Mouse (Mus musculus): ENCODE results near the gene Rtf1.
"Not testable (repeated sequence)": the region's sequence is repeated elsewhere in the genome, so short reads cannot be mapped to it uniquely, and the experiment has no call there.

Rtf1 gene

GRCm38 (mm10) chr2:119674525-119675214, at the start of gene Rtf1:
TSS of gene Rtf1 (plus strand) at chr2:119675068.
- peak; percentile 98 to 99 for DNase-seq (ENCODE audit: low spot score in 2 of 2)

GRCm38 (mm10) chr2:119636781-119637180, 38.1 kb upstream of the Rtf1 start:
- no peak for DNase-seq (ENCODE audit: low spot score in 2 of 2)

- no peak for DNase-seq (ENCODE audit: low spot score in 2 of 2)
These were observed 33.5 kb upstream of the Rtf1 start for GRCm38 (mm10) chr2:119641214-119641912.

- DNase-seq (ENCODE audit: low spot score in 2 of 2), result no peak
These were observed 30.6 kb upstream of the Rtf1 start for GRCm38 (mm10) chr2:119644254-119644653.

GRCm38 (mm10) chr2:119662220-119663182, 12.4 kb upstream of the Rtf1 start, which contains the start of gene Ndufaf1:
TSS of gene Ndufaf1 (minus strand) at chr2:119662827.
- peak; percentile 47 to 77 for DNase-seq (ENCODE audit: low spot score in 2 of 2)

GRCm38 (mm10) chr2:119665744-119666143, 9.1 kb upstream of the Rtf1 start:
- DNase-seq (ENCODE audit: low spot score in 2 of 2), result not testable (repeated sequence)

GRCm38 (mm10) chr2:119669010-119669409, 5.9 kb upstream of the Rtf1 start:
- no peak for DNase-seq (ENCODE audit: low spot score in 2 of 2)

- DNase-seq (ENCODE audit: low spot score in 2 of 2), result no peak
These were observed 432 bp downstream of the Rtf1 start for GRCm38 (mm10) chr2:119675215-119675784.

GRCm38 (mm10) chr2:119675831-119676230, 963 bp downstream of the Rtf1 start:
- no peak for DNase-seq (ENCODE audit: low spot score in 2 of 2)

GRCm38 (mm10) chr2:119683706-119684105, 8.8 kb downstream of the Rtf1 start:
- no peak for DNase-seq (ENCODE audit: low spot score in 2 of 2)

GRCm38 (mm10) chr2:119692003-119692701, 17.3 kb downstream of the Rtf1 start:
- no peak for DNase-seq (ENCODE audit: low spot score in 2 of 2)

GRCm38 (mm10) chr2:119694826-119695225, 20.0 kb downstream of the Rtf1 start:
- DNase-seq (ENCODE audit: low spot score in 2 of 2), result no peak

GRCm38 (mm10) chr2:119696111-119696510, 21.2 kb downstream of the Rtf1 start:
- DNase-seq (ENCODE audit: low spot score in 2 of 2), result no peak

GRCm38 (mm10) chr2:119698472-119698871, 23.6 kb downstream of the Rtf1 start:
- no peak for DNase-seq (ENCODE audit: low spot score in 2 of 2)

- no peak for DNase-seq (ENCODE audit: low spot score in 2 of 2)
These were observed 25.1 kb downstream of the Rtf1 start for GRCm38 (mm10) chr2:119699962-119700361.

- DNase-seq (ENCODE audit: low spot score in 2 of 2), result no peak
These were observed 28.3 kb downstream of the Rtf1 start for GRCm38 (mm10) chr2:119703171-119703570.

GRCm38 (mm10) chr2:119707676-119708075, 32.8 kb downstream of the Rtf1 start:
- no peak for DNase-seq (ENCODE audit: low spot score in 2 of 2)

GRCm38 (mm10) chr2:119710011-119710410, 35.1 kb downstream of the Rtf1 start:
- DNase-seq (ENCODE audit: low spot score in 2 of 2), result no peak

- not testable (repeated sequence) for DNase-seq (ENCODE audit: low spot score in 2 of 2)
These were observed 41.0 kb downstream of the Rtf1 start for GRCm38 (mm10) chr2:119715868-119716267.

GRCm38 (mm10) chr2:119721070-119721469, 46.2 kb downstream of the Rtf1 start:
- DNase-seq (ENCODE audit: low spot score in 2 of 2), result no peak

Data from cerebellum, postnatal 4 days (tissue).